Comparison of ENCODE assay signal across 11 mouse cellular contexts in the genomic region with DNA sequence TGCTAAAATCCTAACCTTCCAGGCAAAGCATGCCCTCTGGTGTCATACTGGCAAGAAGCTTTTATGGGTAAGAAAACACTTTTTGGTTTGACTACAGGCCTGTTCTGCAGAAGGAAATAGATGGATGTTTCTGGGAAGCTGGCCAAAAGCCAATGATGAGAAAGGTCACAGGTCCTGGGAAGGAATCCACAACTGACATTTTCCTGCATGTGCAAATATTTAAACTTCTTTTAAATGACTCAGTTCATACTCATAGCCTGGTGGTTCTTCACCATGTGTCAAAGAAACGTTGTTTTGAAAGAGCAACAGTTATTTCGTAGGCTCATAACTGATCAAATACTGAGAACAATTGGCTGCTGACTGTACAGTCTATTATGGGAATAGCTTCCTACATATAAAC. TPM values are rescaled to one million over a fixed set of nuclear protein-coding genes. Genes with fewer than 3 reads are reported as not detected.
A peak's percentile ranks its signal among the peaks of the same experiment; 100 is the strongest.
DNase-seq lines count a peak whose midpoint lies in the region; ATAC-seq lines count a peak whose summit lies in the region.
"Had no signal": no experiment of that assay in that cellular context is flagged by ENCODE, and none has a peak within 500 bp of the region (broad histone marks: within the 10 kb centered on the region; RNA-seq: fewer than 3 reads in every experiment).

No protein-coding gene starts in this region.

- no peak overlapping the region for H3K4me3 ChIP-seq in heart, embryonic 10.5 days
- no peak overlapping the region for H3K4me3 ChIP-seq in intestine, embryonic 16.5 days (ENCODE audit: low read length)
- H3K4me3 ChIP-seq in lung, embryonic 15.5 days = no peak overlapping the region
- H3K4me3 ChIP-seq in forebrain, embryonic 15.5 days = no peak overlapping the region
- H3K4me3 ChIP-seq: forebrain, embryonic 10.5 days; neural tube, embryonic 12.5 days had no signal

- no peak overlapping the region for H3K4me2 ChIP-seq in intestine, embryonic 16.5 days (ENCODE audit: low read depth, low read length)
- no peak overlapping the region for H3K4me2 ChIP-seq in lung, embryonic 15.5 days
- H3K4me2 ChIP-seq in forebrain, embryonic 15.5 days (replicated peaks) = no peak overlapping the region
- H3K4me2 ChIP-seq: neural tube, embryonic 12.5 days had no signal

- H3K36me3 ChIP-seq in heart, embryonic 10.5 days = peaks cover 35% of the 10 kb centered on the region
- H3K36me3 ChIP-seq in intestine, embryonic 16.5 days (ENCODE audit: control insufficient read depth, insufficient read depth, low read length) = peaks cover 5% of the 10 kb centered on the region; the same call in 1 of the 2 replicates
- peaks cover 19% of the 10 kb centered on the region for H3K36me3 ChIP-seq in lung, embryonic 15.5 days
- peaks cover 52% of the 10 kb centered on the region for H3K36me3 ChIP-seq in forebrain, embryonic 15.5 days

- H3K27ac ChIP-seq in heart, embryonic 10.5 days = no peak overlapping the region
- no peak overlapping the region for H3K27ac ChIP-seq in intestine, embryonic 16.5 days (ENCODE audit: low read length)
- no peak overlapping the region for H3K27ac ChIP-seq in lung, embryonic 15.5 days
- H3K27ac ChIP-seq in forebrain, embryonic 15.5 days (replicated peaks) = no peak overlapping the region
- H3K27ac ChIP-seq: forebrain, embryonic 10.5 days; neural tube, embryonic 12.5 days had no signal

- H3K9me3 ChIP-seq in heart, embryonic 10.5 days = no peaks in the 10 kb centered on the region
- H3K9me3 ChIP-seq in intestine, embryonic 16.5 days (ENCODE audit: control insufficient read depth, low read length) = no peaks in the 10 kb centered on the region
- H3K9me3 ChIP-seq in lung, embryonic 15.5 days = no peaks in the 10 kb centered on the region; the same call in 1 of the 2 replicates
- H3K9me3 ChIP-seq in forebrain, embryonic 15.5 days = no peaks in the 10 kb centered on the region
- H3K9me3 ChIP-seq: forebrain, embryonic 10.5 days; neural tube, embryonic 12.5 days had no signal

- peaks cover 4% of the 10 kb centered on the region for H3K4me1 ChIP-seq in heart, embryonic 10.5 days
- peaks cover 9% of the 10 kb centered on the region; the same call in 1 of the 2 replicates for H3K4me1 ChIP-seq in intestine, embryonic 16.5 days (ENCODE audit: control insufficient read depth, insufficient read depth, low read length)
- peaks cover 8% of the 10 kb centered on the region; the same call in 1 of the 2 replicates for H3K4me1 ChIP-seq in lung, embryonic 15.5 days
- peaks cover 16% of the 10 kb centered on the region for H3K4me1 ChIP-seq in forebrain, embryonic 15.5 days

- DNase-seq in heart, adult 18-20 months = peak; percentile 17 to 28
- DNase-seq in heart, embryonic 10.5 days (ENCODE audit: low spot score) = no peak
- peak; percentile 15 for DNase-seq in MN1 (ENCODE audit: low spot score)
- DNase-seq in thymus, postnatal 14 days = no peak
- DNase-seq in thymus, postnatal 0 days (ENCODE audit: low spot score) = no peak
- DNase-seq: layer of hippocampus, postnatal 36 days had no signal

- no peaks in the 10 kb centered on the region for H3K27me3 ChIP-seq in heart, embryonic 10.5 days (ENCODE audit: insufficient read depth, poor library complexity, severe bottlenecking)
- no peaks in the 10 kb centered on the region for H3K27me3 ChIP-seq in intestine, embryonic 16.5 days (replicated peaks; ENCODE audit: control insufficient read depth, insufficient read depth, low read length)
- no peaks in the 10 kb centered on the region for H3K27me3 ChIP-seq in lung, embryonic 15.5 days
- H3K27me3 ChIP-seq in forebrain, embryonic 15.5 days = no peaks in the 10 kb centered on the region
- H3K27me3 ChIP-seq: neural tube, embryonic 12.5 days had no signal

- ATAC-seq in intestine, embryonic 16.5 days = peak; percentile 59
- ATAC-seq in lung, embryonic 15.5 days (ENCODE audit: borderline replicate concordance, extremely low read depth, low FRiP score, low TSS enrichment) = 0 out of 2 replicates have a peak, but pooled peaks have one; percentile 35
- no peak for ATAC-seq in forebrain, embryonic 15.5 days (replicated peaks)

- H3K9ac ChIP-seq in intestine, embryonic 16.5 days (ENCODE audit: low read depth, low read length) = no peak overlapping the region
- no peak overlapping the region for H3K9ac ChIP-seq in lung, embryonic 15.5 days
- H3K9ac ChIP-seq in forebrain, embryonic 15.5 days (replicated peaks) = no peak overlapping the region
- H3K9ac ChIP-seq: neural tube, embryonic 12.5 days had no signal

- 78% methylated on average over 2 of the region's 2 CpGs for WGBS in heart, embryonic 10.5 days
- 28% methylated on average over 2 of the region's 2 CpGs for WGBS in intestine, embryonic 16.5 days
- 10% methylated on average over 2 of the region's 2 CpGs for WGBS in lung, embryonic 15.5 days
- 89% methylated on average over 2 of the region's 2 CpGs for WGBS in forebrain, embryonic 15.5 days

RNA-seq across cellular contexts. Expression of a gene that starts 5.4 kb away (rescaled TPM):
- total RNA-seq in heart, adult 18-20 months (2021) = 1 to 10 TPM; 3.1 to 3.4 TPM
- polyA plus RNA-seq in heart, embryonic 10.5 days (2016; fragmentation: Nextera tagmentation; extraction: Ambion mirVana) = 7.4 and 10.2 TPM in 2 replicates
- 5.7 and 6.7 TPM in 2 replicates for polyA plus RNA-seq in intestine, embryonic 16.5 days (2015; fragmentation: Nextera tagmentation; extraction: Ambion mirVana)
- polyA plus RNA-seq in lung, embryonic 15.5 days (2015; fragmentation: Nextera tagmentation; extraction: Ambion mirVana) = 11.7 TPM in 2 replicates
- polyA plus RNA-seq in forebrain, embryonic 15.5 days (2015; fragmentation: Nextera tagmentation; extraction: Ambion mirVana) = 30.7 and 33.1 TPM in 2 replicates
- polyA plus RNA-seq in thymus, postnatal 0 days (2015; fragmentation: Nextera tagmentation; extraction: Ambion mirVana) = 8.0 and 8.4 TPM in 2 replicates

Comparison
In these comparisons a context has a peak if more than half of its experiments do, and no peak if none do; other contexts are left out.
1. DNase-seq: peak in heart, adult 18-20 months (2 of 2) and MN1 (single experiment); none in heart, embryonic 10.5 days (single experiment), thymus, postnatal 14 days (single experiment) and thymus, postnatal 0 days (single experiment).